Mouse (Mus musculus): Measurements from ENCODE around the gene Sgo1.

Sgo1 gene

GRCm38 (mm10) chr17:53650251-53650661 lies 38.9 kb downstream of the Sgo1 start:
- in situ Hi-C loops (cut with MseI, MboI): no loop called here

GRCm38 (mm10) chr17:53643360-53643759 lies 45.8 kb downstream of the Sgo1 start:
- in situ Hi-C loops (cut with MseI, MboI): no loop called here

- in situ Hi-C loops (cut with MseI, MboI): no loop called here
Observed at GRCm38 (mm10) chr17:53631344-53631743, 57.8 kb downstream of the Sgo1 start.

GRCm38 (mm10) chr17:53628131-53628530 lies 61.0 kb downstream of the Sgo1 start:
- in situ Hi-C loops (cut with MseI, MboI): no loop called here

GRCm38 (mm10) chr17:53627497-53627896 lies 61.6 kb downstream of the Sgo1 start:
- in situ Hi-C loops (cut with MseI, MboI): no loop called here

- in situ Hi-C loops (cut with MseI, MboI): no loop called here
Observed at GRCm38 (mm10) chr17:53626160-53626559, 63.0 kb downstream of the Sgo1 start.

All from mouse trophoblast stem cell (cell line).